Mouse (Mus musculus) small intestine, adult 2 months (tissue): Measurements from ENCODE around the gene Mark2.

Source experiments
- CTCF ChIP-seq: fragments of 200-500 bp; IDR thresholded peaks from 2 replicates; pipeline ENCODE4 v1.5.1; 2012; ENCODE audit warnings: low read depth, mild to moderate bottlenecking, control low read depth, inconsistent platforms, low read length, moderate library complexity, mixed read lengths; ENCODE audit not compliant: insufficient replicate concordance, insufficient read length; ENCODE audit errors: extremely low read depth
- POLR2A ChIP-seq: fragments of 200-500 bp; IDR thresholded peaks from 2 replicates; pipeline ENCODE4 v1.6.1; 2012; ENCODE audit warnings: low read depth, mild to moderate bottlenecking, control low read depth, inconsistent platforms, low read length, moderate library complexity

DNA sequence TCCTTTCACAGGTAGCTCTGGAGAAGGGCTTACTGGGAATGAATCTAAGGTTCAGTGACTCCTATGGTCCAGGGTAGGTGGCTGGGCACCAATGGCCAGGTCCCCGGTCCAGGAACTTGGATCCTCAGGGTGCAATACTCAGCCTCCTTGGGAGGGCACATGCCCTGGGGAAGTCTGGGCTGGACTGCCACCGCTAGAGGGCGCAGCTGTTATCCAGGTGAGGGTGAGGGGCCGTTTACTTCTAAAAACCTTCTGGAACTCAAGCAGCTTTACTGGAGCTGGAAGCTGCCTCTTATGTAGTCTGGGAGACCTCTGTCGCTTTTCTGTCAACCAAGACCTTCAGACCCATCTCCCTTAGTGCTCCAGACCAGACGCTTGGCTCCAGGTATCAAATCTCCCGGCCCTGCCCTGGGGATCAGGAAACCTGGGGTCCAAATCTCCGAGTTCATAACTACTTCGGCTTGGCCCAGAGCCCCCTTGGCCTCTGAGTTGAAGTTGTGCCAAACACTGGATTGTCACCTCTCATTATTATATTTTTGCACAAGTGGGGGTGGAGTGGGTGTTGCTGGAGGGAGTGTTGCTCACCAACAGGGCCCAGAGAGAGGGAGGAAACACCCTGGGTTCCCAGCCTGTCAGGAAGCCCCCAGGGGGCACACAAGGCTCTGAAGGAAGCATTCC, 77.4 kb downstream of the Mark2 start:
- peak; percentile 87 for TF ChIP-seq CTCF
- no peak for TF ChIP-seq POLR2A
